Mouse (Mus musculus): Measurements from ENCODE around the gene Aptx.

The Aptx gene

GRCm38 (mm10) chr4:40673526-40673925, 29.5 kb downstream of the Aptx start:
- DNase-seq (ENCODE audit: extremely low read depth, insufficient read length, low spot score): no peak

GRCm38 (mm10) chr4:40666237-40667012, 36.6 kb downstream of the Aptx start:
- no peak for DNase-seq (ENCODE audit: extremely low read depth, insufficient read length, low spot score)

- DNase-seq (ENCODE audit: extremely low read depth, insufficient read length, low spot score): no peak
These were observed 51.9 kb downstream of the Aptx start for GRCm38 (mm10) chr4:40651055-40651454.

GRCm38 (mm10) chr4:40649111-40649510, 53.9 kb downstream of the Aptx start:
- peak; percentile 37 for DNase-seq (ENCODE audit: extremely low read depth, insufficient read length, low spot score)

- no peak for DNase-seq (ENCODE audit: extremely low read depth, insufficient read length, low spot score)
These were observed 59.4 kb downstream of the Aptx start for GRCm38 (mm10) chr4:40643567-40643966.

GRCm38 (mm10) chr4:40640991-40641390, 62.0 kb downstream of the Aptx start:
- DNase-seq (ENCODE audit: extremely low read depth, insufficient read length, low spot score): no peak
